Mouse (Mus musculus): ENCODE data around the gene Ppp4r2. TPM values are rescaled to one million over a fixed set of nuclear protein-coding genes. Genes with fewer than 3 reads are reported as not detected.
A peak's percentile ranks its signal among the peaks of the same experiment; 100 is the strongest.

Ppp4r2 gene
- polyA plus RNA-seq, 1 experiment from 2014 or later = 20.3 TPM

GRCm38 (mm10) chr6:100808221-100808778 is 25.1 kb upstream of the Ppp4r2 start:
- Histone ChIP-seq H3K9me3 (no peaks in the 10 kb centered on the region), H3K4me3 (no peak overlapping the region), H3K4me1 (no peaks in the 10 kb centered on the region), H3K27ac (no peak overlapping the region), H3K36me3 (no peaks in the 10 kb centered on the region), H3K27me3 (ENCODE audit: insufficient read depth, poor library complexity, severe bottlenecking) (no peaks in the 10 kb centered on the region)
- DNase-seq (ENCODE audit: low spot score) = no peak
- 84% methylated on average over 6 of the region's 6 CpGs for WGBS

- H3K4me3 ChIP-seq = no peak overlapping the region
- no peak for DNase-seq (ENCODE audit: low spot score)
These were observed 23.3 kb upstream of the Ppp4r2 start for GRCm38 (mm10) chr6:100810117-100810516.

DNA sequence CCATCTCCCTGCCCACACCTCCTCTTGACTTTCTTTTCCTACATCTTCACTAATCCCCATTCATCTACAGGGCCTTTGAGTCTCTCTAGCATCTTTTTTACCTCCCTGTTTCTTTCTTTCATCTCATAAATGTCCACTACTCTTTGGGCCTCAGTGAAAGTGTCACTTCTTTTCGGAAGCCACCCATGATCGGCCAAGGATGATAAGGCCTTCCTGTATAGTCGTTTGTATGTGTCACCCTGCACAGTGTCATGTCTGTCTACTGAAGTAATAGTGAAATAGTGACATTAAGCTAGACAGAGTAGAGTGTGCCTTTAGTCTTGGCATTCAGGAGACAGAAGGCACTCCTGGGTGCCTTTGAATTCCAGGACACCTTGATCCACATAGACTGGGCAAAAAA is 21.7 kb upstream of the Ppp4r2 start:
- Histone ChIP-seq H3K9me3 (no peaks in the 10 kb centered on the region), H3K4me1 (no peaks in the 10 kb centered on the region), H3K27ac (no peak overlapping the region), H3K36me3 (no peaks in the 10 kb centered on the region), H3K4me3 (no peak overlapping the region), H3K27me3 (ENCODE audit: insufficient read depth, poor library complexity, severe bottlenecking) (no peaks in the 10 kb centered on the region)
- no peak for DNase-seq (ENCODE audit: low spot score)
- 67% methylated on average over 3 of the region's 3 CpGs for WGBS

More at GRCm38 (mm10) chr6:100810117-100810516, 23.3 kb upstream of the Ppp4r2 start:
- Histone ChIP-seq H3K27ac (no peak overlapping the region), H3K36me3 (no peaks in the 10 kb centered on the region), H3K9me3 (no peaks in the 10 kb centered on the region), H3K27me3 (ENCODE audit: insufficient read depth, poor library complexity, severe bottlenecking) (no peaks in the 10 kb centered on the region), H3K4me1 (no peaks in the 10 kb centered on the region)
- 84% methylated on average over 4 of the region's 4 CpGs for WGBS

- H3K4me3 ChIP-seq = no peak overlapping the region
- 78% methylated on average over 2 of the region's 2 CpGs for WGBS
- no peak for DNase-seq (ENCODE audit: low spot score)
- peaks cover 10% of the 10 kb centered on the region; the same call in 1 of the 2 replicates for H3K4me1 ChIP-seq
- H3K27me3 ChIP-seq (ENCODE audit: insufficient read depth, poor library complexity, severe bottlenecking) = no peaks in the 10 kb centered on the region
- no peak overlapping the region for H3K27ac ChIP-seq
- no peaks in the 10 kb centered on the region for H3K36me3 ChIP-seq
- no peaks in the 10 kb centered on the region for H3K9me3 ChIP-seq
These were observed 12.1 kb upstream of the Ppp4r2 start for GRCm38 (mm10) chr6:100821367-100821766.

DNA sequence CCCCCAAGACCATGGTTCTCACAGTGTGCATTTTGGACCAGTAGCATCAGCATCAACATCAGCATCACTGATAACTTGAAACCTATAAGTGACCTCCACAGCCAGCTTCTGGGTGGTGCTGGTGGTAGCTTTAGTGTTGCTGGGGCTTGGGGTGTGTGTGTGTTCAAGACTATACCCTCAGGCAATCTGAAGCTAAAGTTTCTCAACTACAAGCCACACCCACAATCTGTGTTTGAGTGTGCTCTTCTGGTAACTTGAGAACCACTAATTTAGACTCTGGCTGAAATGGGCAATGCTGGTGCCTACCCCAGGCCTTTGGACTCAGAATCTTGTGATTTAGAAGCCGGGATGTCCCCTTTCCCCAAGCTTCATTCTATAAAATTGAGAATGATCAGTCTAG is 10.1 kb upstream of the Ppp4r2 start:
- DNase-seq (ENCODE audit: low spot score) = no peak
- Histone ChIP-seq H3K36me3 (no peaks in the 10 kb centered on the region), H3K4me1 (peaks cover 10% of the 10 kb centered on the region; the same call in 1 of the 2 replicates), H3K9me3 (no peaks in the 10 kb centered on the region), H3K27ac (no peak overlapping the region), H3K27me3 (ENCODE audit: insufficient read depth, poor library complexity, severe bottlenecking) (no peaks in the 10 kb centered on the region), H3K4me3 (no peak overlapping the region)
- WGBS = 74% methylated on average over 1 of the region's 1 CpGs

- no peaks in the 10 kb centered on the region for H3K9me3 ChIP-seq
- no peak overlapping the region for H3K4me3 ChIP-seq
- no peaks in the 10 kb centered on the region for H3K27me3 ChIP-seq (ENCODE audit: insufficient read depth, poor library complexity, severe bottlenecking)
- no peaks in the 10 kb centered on the region for H3K36me3 ChIP-seq
- peaks cover 10% of the 10 kb centered on the region; the same call in 1 of the 2 replicates for H3K4me1 ChIP-seq
- peak; percentile 60 for DNase-seq (ENCODE audit: low spot score)
- WGBS = 38% methylated on average over 7 of the region's 7 CpGs
- H3K27ac ChIP-seq = no peak overlapping the region
These were observed 8.9 kb upstream of the Ppp4r2 start for GRCm38 (mm10) chr6:100824381-100824965.

DNA sequence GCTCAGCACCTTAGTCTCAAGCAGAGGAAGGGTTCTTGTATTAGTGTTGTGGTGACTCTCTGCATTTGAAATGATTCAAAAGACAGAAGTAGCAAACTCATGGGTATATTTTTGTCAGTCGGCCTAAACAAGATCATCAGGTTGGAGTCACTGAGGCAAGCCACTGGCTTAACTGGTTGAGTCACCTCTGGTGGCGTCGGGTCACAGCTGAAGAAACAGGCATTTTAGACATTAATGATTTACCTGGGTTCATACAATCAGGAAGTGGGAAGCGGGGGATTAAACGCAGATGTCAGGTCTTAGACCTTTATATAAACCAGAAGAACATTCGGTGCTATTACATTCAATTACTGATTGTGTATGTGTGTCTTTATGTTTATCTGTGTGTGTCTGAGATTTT is 7.4 kb upstream of the Ppp4r2 start:
- H3K36me3 ChIP-seq = no peaks in the 10 kb centered on the region
- WGBS = 89% methylated on average over 6 of the region's 6 CpGs
- no peak overlapping the region for H3K27ac ChIP-seq

GRCm38 (mm10) chr6:100828565-100828964 is 4.9 kb upstream of the Ppp4r2 start:
- Histone ChIP-seq H3K9me3 (no peaks in the 10 kb centered on the region), H3K36me3 (no peaks in the 10 kb centered on the region), H3K4me1 (peaks cover 10% of the 10 kb centered on the region; the same call in 1 of the 2 replicates), H3K4me3 (no peak overlapping the region), H3K27ac (no peak overlapping the region), H3K27me3 (ENCODE audit: insufficient read depth, poor library complexity, severe bottlenecking) (no peaks in the 10 kb centered on the region)
- WGBS = 85% methylated on average over 7 of the region's 7 CpGs
- DNase-seq (ENCODE audit: low spot score) = no peak

More for the DNA sequence above, 7.4 kb upstream of the Ppp4r2 start:
- Histone ChIP-seq H3K27me3 (ENCODE audit: insufficient read depth, poor library complexity, severe bottlenecking) (no peaks in the 10 kb centered on the region), H3K4me1 (peaks cover 10% of the 10 kb centered on the region; the same call in 1 of the 2 replicates), H3K9me3 (no peaks in the 10 kb centered on the region), H3K4me3 (no peak overlapping the region)
- DNase-seq (ENCODE audit: low spot score) = no peak

DNA sequence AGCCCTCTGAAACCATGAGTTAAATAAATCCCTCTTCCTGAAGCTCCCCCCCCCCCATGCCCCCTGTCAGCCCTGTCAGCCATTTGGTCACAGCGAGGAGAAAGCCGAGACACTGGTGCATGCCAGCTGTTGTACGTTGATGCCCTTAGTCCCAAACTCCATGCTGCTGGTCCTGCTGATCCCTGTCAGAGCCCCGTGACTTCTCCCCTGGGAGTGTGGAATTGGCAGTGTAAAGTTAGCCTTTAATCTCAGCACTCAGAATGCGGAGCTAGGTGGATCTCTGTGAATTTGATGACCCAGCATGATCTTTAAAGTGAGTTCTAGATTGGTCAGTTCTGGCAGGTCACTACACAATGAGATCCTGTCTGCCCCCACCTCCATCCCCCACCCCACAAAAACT is 3.7 kb upstream of the Ppp4r2 start:
- no peak for DNase-seq (ENCODE audit: low spot score)
- Histone ChIP-seq H3K4me3 (no peak overlapping the region), H3K4me1 (peaks cover 4% of the 10 kb centered on the region; the same call in 1 of the 2 replicates), H3K9me3 (no peaks in the 10 kb centered on the region), H3K36me3 (no peaks in the 10 kb centered on the region), H3K27me3 (ENCODE audit: insufficient read depth, poor library complexity, severe bottlenecking) (no peaks in the 10 kb centered on the region), H3K27ac (no peak overlapping the region)
- 74% methylated on average over 5 of the region's 5 CpGs for WGBS

GRCm38 (mm10) chr6:100831188-100831587 is 2.2 kb upstream of the Ppp4r2 start:
- H3K9me3 ChIP-seq = no peaks in the 10 kb centered on the region
- DNase-seq (ENCODE audit: low spot score) = no peak
- peaks cover 6% of the 10 kb centered on the region; the same call in 1 of the 2 replicates for H3K4me1 ChIP-seq
- H3K27me3 ChIP-seq (ENCODE audit: insufficient read depth, poor library complexity, severe bottlenecking) = no peaks in the 10 kb centered on the region
- no peak overlapping the region for H3K4me3 ChIP-seq
- peaks cover 10% of the 10 kb centered on the region for H3K36me3 ChIP-seq
- no peak overlapping the region for H3K27ac ChIP-seq
- WGBS = 69% methylated on average over 3 of the region's 3 CpGs

- Histone ChIP-seq H3K27me3 (ENCODE audit: insufficient read depth, poor library complexity, severe bottlenecking) (no peaks in the 10 kb centered on the region), H3K4me1 (peaks cover 6% of the 10 kb centered on the region; the same call in 1 of the 2 replicates), H3K4me3 (no peak overlapping the region), H3K27ac (no peak overlapping the region), H3K9me3 (no peaks in the 10 kb centered on the region), H3K36me3 (peaks cover 16% of the 10 kb centered on the region)
- WGBS = 95% methylated on average over 6 of the region's 6 CpGs
- DNase-seq (ENCODE audit: low spot score) = no peak
These were observed 1.7 kb upstream of the Ppp4r2 start for GRCm38 (mm10) chr6:100831751-100832150.

GRCm38 (mm10) chr6:100833811-100834481 is 524 bp downstream of the Ppp4r2 start:
- Histone ChIP-seq H3K4me1 (peaks cover 6% of the 10 kb centered on the region; the same call in 1 of the 2 replicates), H3K36me3 (peaks cover 38% of the 10 kb centered on the region), H3K9me3 (no peaks in the 10 kb centered on the region), H3K4me3 (peak overlapping the region; percentile 91), H3K27ac (peak overlapping the region; percentile 97), H3K27me3 (ENCODE audit: insufficient read depth, poor library complexity, severe bottlenecking) (no peaks in the 10 kb centered on the region)
- peak; percentile 81 for DNase-seq (ENCODE audit: low spot score)
- WGBS = 2% methylated on average over 43 of the region's 72 CpGs

- H3K36me3 ChIP-seq = peaks cover 43% of the 10 kb centered on the region
- H3K4me1 ChIP-seq = peaks cover 6% of the 10 kb centered on the region; the same call in 1 of the 2 replicates
- no peak for DNase-seq (ENCODE audit: low spot score)
- peak overlapping the region; percentile 97; the same call in 1 of the 2 replicates for H3K27ac ChIP-seq
- H3K4me3 ChIP-seq = peak overlapping the region; percentile 91
- no peaks in the 10 kb centered on the region for H3K9me3 ChIP-seq
- no peaks in the 10 kb centered on the region for H3K27me3 ChIP-seq (ENCODE audit: insufficient read depth, poor library complexity, severe bottlenecking)
- 27% methylated on average over 9 of the region's 9 CpGs for WGBS
These were observed 1.2 kb downstream of the Ppp4r2 start for GRCm38 (mm10) chr6:100834489-100835160.

Data from heart, embryonic 10.5 days (tissue).